Mouse (Mus musculus) right cerebral cortex, postnatal 10 days (tissue): ENCODE measurements around the gene Egflam.

Experiments used
- DNase-seq, 2 experiments: peaks; one replicate each; pipeline ENCODE4 v3.0.0; 2021; ENCODE audit warnings: low spot score in 2 of 2

The Egflam gene

GRCm38 (mm10) chr15:7217273-7217598 is 181.0 kb downstream of the Egflam start:
- DNase-seq = no peak

- no peak for DNase-seq
Observed at GRCm38 (mm10) chr15:7216581-7217272, 181.5 kb downstream of the Egflam start.

- DNase-seq = no peak
Observed at GRCm38 (mm10) chr15:7215845-7216244, 182.3 kb downstream of the Egflam start.

GRCm38 (mm10) chr15:7213683-7214082 is 184.5 kb downstream of the Egflam start:
- DNase-seq = peak in 1 of 2 experiments; percentile 39

- DNase-seq = no peak
Observed at GRCm38 (mm10) chr15:7208180-7208579, 190.0 kb downstream of the Egflam start.

- DNase-seq = no peak
Observed at GRCm38 (mm10) chr15:7207292-7207691, 190.9 kb downstream of the Egflam start.

GRCm38 (mm10) chr15:7206110-7206509 is 192.1 kb downstream of the Egflam start:
- DNase-seq = no peak

- no peak for DNase-seq
Observed at GRCm38 (mm10) chr15:7204917-7205316, 193.3 kb downstream of the Egflam start.

- no peak for DNase-seq
Observed at GRCm38 (mm10) chr15:7203606-7204330, 194.4 kb downstream of the Egflam start.

GRCm38 (mm10) chr15:7202981-7203380 is 195.2 kb downstream of the Egflam start:
- DNase-seq = no peak

- no peak for DNase-seq
Observed at GRCm38 (mm10) chr15:7201421-7202380, 196.5 kb downstream of the Egflam start.

GRCm38 (mm10) chr15:7200286-7200685 is 197.9 kb downstream of the Egflam start:
- DNase-seq = no peak

GRCm38 (mm10) chr15:7198816-7199215 is 199.4 kb downstream of the Egflam start:
- DNase-seq = peak; percentile 79 to 81

- no peak for DNase-seq
Observed at GRCm38 (mm10) chr15:7197652-7198445, 200.3 kb downstream of the Egflam start.

GRCm38 (mm10) chr15:7194748-7195221 is 203.4 kb downstream of the Egflam start:
- peak; percentile 45 to 52 for DNase-seq

GRCm38 (mm10) chr15:7194147-7194720 is 204.0 kb downstream of the Egflam start:
- peak; percentile 54 to 62 for DNase-seq

- DNase-seq = no peak
Observed at GRCm38 (mm10) chr15:7192582-7192981, 205.6 kb downstream of the Egflam start.

- no peak for DNase-seq
Observed at GRCm38 (mm10) chr15:7191074-7191473, 207.1 kb downstream of the Egflam start.

- DNase-seq = no peak
Observed at GRCm38 (mm10) chr15:7189678-7190454, 208.3 kb downstream of the Egflam start.

- DNase-seq = no peak
Observed at GRCm38 (mm10) chr15:7187682-7188081, 210.5 kb downstream of the Egflam start.
